Mouse (Mus musculus): ENCODE measurements around the gene Rtraf. TPM values are rescaled to one million over a fixed set of nuclear protein-coding genes. Genes with fewer than 3 reads are reported as not detected.
A peak's percentile ranks its signal among the peaks of the same experiment; 100 is the strongest.

Rtraf gene
- polyA plus RNA-seq, 1 experiment from 2014 or later = 195 TPM

GRCm38 (mm10) chr14:19776890-19777289, 46.7 kb downstream of the Rtraf start:
- no peaks in the 10 kb centered on the region for H3K27me3 ChIP-seq (ENCODE audit: insufficient read depth, low read length)
- WGBS = 60% methylated on average over 6 of the region's 6 CpGs

DNA sequence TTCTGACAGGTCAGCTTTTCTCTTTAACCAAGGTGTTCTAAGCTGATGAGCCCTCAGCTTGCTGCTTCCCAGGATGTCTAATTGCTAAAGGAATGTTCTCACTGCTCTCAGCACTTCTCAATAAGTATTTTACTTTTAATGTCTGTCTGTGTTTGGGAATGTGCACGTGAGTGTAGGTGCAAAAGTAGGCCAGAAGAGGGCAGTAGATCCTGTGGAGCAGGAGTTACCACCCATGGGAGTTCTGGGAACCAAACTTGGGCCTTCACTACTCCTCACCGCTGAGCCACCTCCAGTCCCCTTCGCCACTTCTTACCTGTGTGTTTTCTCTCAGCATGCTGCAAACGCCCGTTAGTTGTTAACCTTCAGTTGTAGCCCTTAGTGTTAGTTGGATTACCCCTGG, 47.4 kb downstream of the Rtraf start:
- Histone ChIP-seq H3K9ac (replicated peaks; ENCODE audit: low read length) (no peak overlapping the region), H3K4me2 (replicated peaks; ENCODE audit: low read depth, low read length) (no peak overlapping the region), H3K4me1 (ENCODE audit: insufficient read depth, low read length) (peaks cover 13% of the 10 kb centered on the region), H3K36me3 (ENCODE audit: insufficient read depth, low read length) (peaks cover 13% of the 10 kb centered on the region; the same call in 1 of the 2 replicates), H3K27me3 (ENCODE audit: insufficient read depth, low read length) (no peaks in the 10 kb centered on the region), H3K9me3 (ENCODE audit: low read length) (no peaks in the 10 kb centered on the region), H3K4me3 (ENCODE audit: low read length) (no peak overlapping the region), H3K27ac (ENCODE audit: low read length) (peak overlapping the region; percentile 70)
- no peak for ATAC-seq (ENCODE audit: low FRiP score, low TSS enrichment)
- WGBS = 94% methylated on average over 5 of the region's 5 CpGs

More at GRCm38 (mm10) chr14:19776890-19777289, 46.7 kb downstream of the Rtraf start:
- Histone ChIP-seq H3K9me3 (ENCODE audit: low read length) (no peaks in the 10 kb centered on the region), H3K9ac (replicated peaks; ENCODE audit: low read length) (no peak overlapping the region), H3K4me3 (ENCODE audit: low read length) (no peak overlapping the region), H3K27ac (ENCODE audit: low read length) (peak overlapping the region; percentile 70), H3K36me3 (ENCODE audit: insufficient read depth, low read length) (peaks cover 14% of the 10 kb centered on the region; the same call in 1 of the 2 replicates), H3K4me2 (replicated peaks; ENCODE audit: low read depth, low read length) (no peak overlapping the region), H3K4me1 (ENCODE audit: insufficient read depth, low read length) (peaks cover 12% of the 10 kb centered on the region)
- ATAC-seq (ENCODE audit: low FRiP score, low TSS enrichment) = peak; percentile 70; the same call in 1 of the 2 replicates

DNA sequence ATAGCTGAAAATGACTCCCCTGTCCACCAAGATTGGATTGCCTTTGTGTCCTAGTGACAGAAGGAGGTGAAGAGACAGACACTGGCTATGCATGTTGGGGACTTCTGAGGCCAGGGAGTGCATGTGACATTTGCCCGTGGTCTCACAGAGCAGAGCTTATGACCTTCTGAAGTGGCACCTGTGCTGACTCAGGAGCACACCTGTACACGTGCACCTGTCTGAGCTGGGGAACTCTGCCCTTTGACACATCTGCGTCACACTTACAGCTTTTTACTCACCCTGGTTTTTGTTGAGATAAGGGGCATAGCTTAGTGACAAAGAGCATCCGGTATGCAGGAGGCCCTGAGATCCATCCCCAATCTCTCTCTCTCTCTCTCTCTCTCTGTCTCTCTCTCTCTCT, 48.1 kb downstream of the Rtraf start:
- H3K4me3 ChIP-seq (ENCODE audit: low read length) = no peak overlapping the region
- WGBS = 90% methylated on average over 4 of the region's 4 CpGs
- H3K9me3 ChIP-seq (ENCODE audit: low read length) = no peaks in the 10 kb centered on the region
- peaks cover 20% of the 10 kb centered on the region for H3K4me1 ChIP-seq (ENCODE audit: insufficient read depth, low read length)
- no peak overlapping the region for H3K4me2 ChIP-seq (replicated peaks; ENCODE audit: low read depth, low read length)
- H3K27me3 ChIP-seq (ENCODE audit: insufficient read depth, low read length) = no peaks in the 10 kb centered on the region
- no peak overlapping the region for H3K27ac ChIP-seq (ENCODE audit: low read length)
- peaks cover 13% of the 10 kb centered on the region; the same call in 1 of the 2 replicates for H3K36me3 ChIP-seq (ENCODE audit: insufficient read depth, low read length)
- H3K9ac ChIP-seq (replicated peaks; ENCODE audit: low read length) = no peak overlapping the region
- no peak for ATAC-seq (ENCODE audit: low FRiP score, low TSS enrichment)

- no peak overlapping the region for H3K4me2 ChIP-seq (replicated peaks; ENCODE audit: low read depth, low read length)
- H3K4me3 ChIP-seq (ENCODE audit: low read length) = no peak overlapping the region
- no peaks in the 10 kb centered on the region for H3K9me3 ChIP-seq (ENCODE audit: low read length)
- peaks cover 31% of the 10 kb centered on the region for H3K4me1 ChIP-seq (ENCODE audit: insufficient read depth, low read length)
- H3K36me3 ChIP-seq (ENCODE audit: insufficient read depth, low read length) = peaks cover 9% of the 10 kb centered on the region; the same call in 1 of the 2 replicates
- 54% methylated on average over 13 of the region's 13 CpGs for WGBS
- H3K27me3 ChIP-seq (ENCODE audit: insufficient read depth, low read length) = no peaks in the 10 kb centered on the region
- ATAC-seq (ENCODE audit: low FRiP score, low TSS enrichment) = no peak
- no peak overlapping the region for H3K27ac ChIP-seq (ENCODE audit: low read length)
- H3K9ac ChIP-seq (replicated peaks; ENCODE audit: low read length) = no peak overlapping the region
These were observed 49.5 kb downstream of the Rtraf start for GRCm38 (mm10) chr14:19774036-19774628.

DNA sequence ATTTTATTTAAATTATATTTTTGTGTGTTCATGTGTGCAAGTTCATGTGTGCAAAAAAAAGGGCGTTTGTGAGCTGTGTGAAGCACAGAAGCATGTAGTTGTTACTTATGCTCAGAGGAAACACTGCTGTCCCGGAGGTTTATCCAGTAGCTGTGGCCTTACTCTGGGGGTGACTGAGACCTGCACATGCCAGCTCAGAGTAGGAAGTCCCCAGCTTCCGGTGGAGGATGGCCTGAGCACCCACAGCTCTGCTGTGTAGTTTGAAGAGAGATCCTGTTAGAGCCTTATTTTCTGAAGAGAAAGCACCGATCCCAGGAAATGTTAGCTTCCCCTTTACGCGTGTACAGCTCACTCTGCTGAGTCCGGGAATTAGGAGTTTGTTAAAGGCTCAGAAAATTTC, 52.5 kb downstream of the Rtraf start:
- peaks cover 39% of the 10 kb centered on the region for H3K4me1 ChIP-seq (ENCODE audit: insufficient read depth, low read length)
- no peak overlapping the region for H3K4me2 ChIP-seq (replicated peaks; ENCODE audit: low read depth, low read length)
- H3K27me3 ChIP-seq (ENCODE audit: insufficient read depth, low read length) = no peaks in the 10 kb centered on the region
- H3K27ac ChIP-seq (ENCODE audit: low read length) = no peak overlapping the region
- WGBS = 78% methylated on average over 7 of the region's 7 CpGs
- H3K9me3 ChIP-seq (ENCODE audit: low read length) = no peaks in the 10 kb centered on the region
- no peak overlapping the region for H3K4me3 ChIP-seq (ENCODE audit: low read length)
- H3K36me3 ChIP-seq (ENCODE audit: insufficient read depth, low read length) = peaks cover 11% of the 10 kb centered on the region; the same call in 1 of the 2 replicates
- no peak for ATAC-seq (ENCODE audit: low FRiP score, low TSS enrichment)
- H3K9ac ChIP-seq (replicated peaks; ENCODE audit: low read length) = no peak overlapping the region

DNA sequence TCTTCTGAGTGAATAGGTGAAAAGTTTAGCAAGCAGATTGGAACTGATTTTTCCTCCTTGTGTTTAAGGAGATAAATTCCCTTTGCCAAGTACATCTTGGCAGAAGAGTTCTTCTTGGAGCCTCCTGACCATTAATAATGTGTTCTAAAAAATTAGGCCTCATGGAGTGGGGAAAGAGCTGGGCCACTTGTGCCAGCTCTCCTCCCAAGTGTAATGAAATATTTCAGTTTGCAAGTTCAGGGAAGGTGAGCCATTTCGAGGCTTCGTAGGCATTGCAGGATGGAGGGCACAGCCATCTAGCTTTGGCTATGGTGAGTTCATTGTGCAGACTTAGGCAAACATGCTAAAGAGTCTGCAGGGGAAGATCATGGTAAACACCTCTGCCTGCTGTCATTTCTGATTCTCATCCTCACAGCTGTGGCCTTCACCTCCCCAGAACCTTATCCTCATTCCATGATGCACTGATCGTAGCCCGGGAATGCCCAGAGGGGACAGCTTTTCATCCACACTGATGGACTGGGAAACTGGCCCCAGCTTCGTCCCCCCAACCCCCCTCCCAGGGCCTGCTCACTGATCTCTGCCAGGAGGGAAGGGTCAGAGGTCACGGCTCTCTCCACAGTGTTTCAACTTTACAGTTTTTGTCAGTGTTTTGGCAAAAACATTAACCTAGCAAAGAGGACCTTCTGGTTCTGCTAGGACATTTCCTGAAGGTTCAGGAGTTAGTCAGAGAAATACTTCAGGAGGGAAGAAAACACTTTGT, 54.0 kb downstream of the Rtraf start:
- Histone ChIP-seq H3K27me3 (ENCODE audit: insufficient read depth, low read length) (no peaks in the 10 kb centered on the region), H3K9ac (replicated peaks; ENCODE audit: low read length) (no peak overlapping the region), H3K4me2 (replicated peaks; ENCODE audit: low read depth, low read length) (no peak overlapping the region), H3K4me3 (ENCODE audit: low read length) (no peak overlapping the region), H3K27ac (ENCODE audit: low read length) (peak overlapping the region; percentile 1; the same call in 1 of the 2 replicates), H3K4me1 (ENCODE audit: insufficient read depth, low read length) (peaks cover 51% of the 10 kb centered on the region), H3K36me3 (ENCODE audit: insufficient read depth, low read length) (peaks cover 16% of the 10 kb centered on the region; the same call in 1 of the 2 replicates), H3K9me3 (ENCODE audit: low read length) (no peaks in the 10 kb centered on the region)
- WGBS = 37% methylated on average over 6 of the region's 6 CpGs
- no peak for ATAC-seq (ENCODE audit: low FRiP score, low TSS enrichment)

- no peak overlapping the region for H3K4me3 ChIP-seq (ENCODE audit: low read length)
- no peaks in the 10 kb centered on the region for H3K27me3 ChIP-seq (ENCODE audit: insufficient read depth, low read length)
- H3K4me1 ChIP-seq (ENCODE audit: insufficient read depth, low read length) = peaks cover 53% of the 10 kb centered on the region
- H3K9ac ChIP-seq (replicated peaks; ENCODE audit: low read length) = no peak overlapping the region
- H3K9me3 ChIP-seq (ENCODE audit: low read length) = no peaks in the 10 kb centered on the region
- ATAC-seq (ENCODE audit: low FRiP score, low TSS enrichment) = no peak
- H3K4me2 ChIP-seq (replicated peaks; ENCODE audit: low read depth, low read length) = no peak overlapping the region
- H3K36me3 ChIP-seq (ENCODE audit: insufficient read depth, low read length) = peaks cover 16% of the 10 kb centered on the region; the same call in 1 of the 2 replicates
- H3K27ac ChIP-seq (ENCODE audit: low read length) = no peak overlapping the region
- WGBS = 88% methylated on average over 6 of the region's 6 CpGs
These were observed 55.0 kb downstream of the Rtraf start for GRCm38 (mm10) chr14:19768648-19769047.

DNA sequence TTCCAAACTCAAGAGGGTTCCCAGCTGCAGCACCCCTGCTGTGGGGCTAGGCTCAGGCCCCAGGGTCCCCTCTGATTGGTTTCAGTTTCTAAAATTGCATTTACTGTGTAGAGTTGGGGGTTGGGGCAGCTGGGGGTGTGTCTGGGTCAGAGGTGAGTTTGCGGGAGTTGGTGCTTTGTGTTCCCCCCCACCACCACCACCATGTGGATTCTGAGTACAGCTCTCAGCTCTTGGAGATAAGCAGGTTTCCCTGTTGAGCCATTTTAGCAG, 57.3 kb downstream of the Rtraf start:
- WGBS = 38% methylated on average over 1 of the region's 1 CpGs
- Histone ChIP-seq H3K36me3 (ENCODE audit: insufficient read depth, low read length) (peaks cover 16% of the 10 kb centered on the region; the same call in 1 of the 2 replicates), H3K4me2 (replicated peaks; ENCODE audit: low read depth, low read length) (no peak overlapping the region), H3K27ac (ENCODE audit: low read length) (no peak overlapping the region; the same call in 1 of the 2 replicates), H3K4me3 (ENCODE audit: low read length) (no peak overlapping the region), H3K27me3 (ENCODE audit: insufficient read depth, low read length) (no peaks in the 10 kb centered on the region), H3K9me3 (ENCODE audit: low read length) (no peaks in the 10 kb centered on the region), H3K4me1 (ENCODE audit: insufficient read depth, low read length) (peaks cover 74% of the 10 kb centered on the region), H3K9ac (replicated peaks; ENCODE audit: low read length) (no peak overlapping the region)
- ATAC-seq (ENCODE audit: low FRiP score, low TSS enrichment) = peak; percentile 79

- no peak overlapping the region for H3K4me3 ChIP-seq (ENCODE audit: low read length)
- H3K9ac ChIP-seq (replicated peaks; ENCODE audit: low read length) = no peak overlapping the region
- H3K9me3 ChIP-seq (ENCODE audit: low read length) = no peaks in the 10 kb centered on the region
- H3K36me3 ChIP-seq (ENCODE audit: insufficient read depth, low read length) = peaks cover 16% of the 10 kb centered on the region; the same call in 1 of the 2 replicates
- no peak overlapping the region for H3K4me2 ChIP-seq (replicated peaks; ENCODE audit: low read depth, low read length)
- 0 out of 2 replicates have a peak, but pooled peaks have one; percentile 18 for ATAC-seq (ENCODE audit: low FRiP score, low TSS enrichment)
- peaks cover 73% of the 10 kb centered on the region for H3K4me1 ChIP-seq (ENCODE audit: insufficient read depth, low read length)
- WGBS = 64% methylated on average over 9 of the region's 9 CpGs
- H3K27ac ChIP-seq (ENCODE audit: low read length) = peak overlapping the region; percentile 78
- H3K27me3 ChIP-seq (ENCODE audit: insufficient read depth, low read length) = no peaks in the 10 kb centered on the region
These were observed 57.9 kb downstream of the Rtraf start for GRCm38 (mm10) chr14:19765539-19766379.

Measured in kidney, embryonic 16.5 days (tissue).